Mouse (Mus musculus) thymus, adult 2 months (tissue): Measurements from ENCODE around the gene Dach1.

Experiments used
- CTCF ChIP-seq: fragments of 200-500 bp; IDR thresholded peaks from 2 replicates; pipeline ENCODE4 v1.5.1; 2012; ENCODE audit warnings: mild to moderate bottlenecking, control low read depth, low read length, moderate library complexity, borderline replicate concordance; ENCODE audit not compliant: control insufficient read depth, poor library complexity, insufficient read depth; ENCODE audit errors: extremely low read depth
- POLR2A ChIP-seq: fragments of 200-500 bp; IDR thresholded peaks from 2 replicates; pipeline ENCODE4 v1.6.1; 2012; ENCODE audit warnings: mild to moderate bottlenecking, low read length, control low read depth, moderate library complexity; ENCODE audit not compliant: control insufficient read depth, poor library complexity, insufficient read depth; ENCODE audit errors: extremely low read depth

DNA sequence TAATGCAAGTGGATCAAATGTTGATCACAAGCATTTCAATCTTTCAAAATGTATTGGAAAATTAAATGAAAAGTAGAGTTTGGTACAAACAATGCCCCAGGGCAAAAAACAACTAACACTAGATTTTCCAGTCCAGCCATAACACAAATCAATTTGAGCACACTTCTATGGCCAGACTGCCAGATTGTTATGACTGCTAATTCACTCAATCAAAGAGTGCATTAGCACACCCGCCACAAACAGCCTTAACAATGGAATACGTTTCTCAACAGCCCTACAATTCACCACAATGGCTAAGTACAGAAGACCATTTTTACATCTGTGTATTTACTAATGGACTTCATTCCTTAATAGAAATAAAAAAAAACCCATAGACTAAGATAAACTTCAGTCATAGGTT is 4.3 kb upstream of the Dach1 start:
- TF ChIP-seq POLR2A, result no peak
- no peak for TF ChIP-seq CTCF
